Mouse (Mus musculus) small intestine, adult 2 months (tissue): Measurements from ENCODE around the gene Romo1. TPM values are rescaled to one million over a fixed set of nuclear protein-coding genes. Genes with fewer than 3 reads are reported as not detected.

Experiments
- H3K27ac ChIP-seq: fragments of 200-500 bp; 2 replicates; pipeline ENCODE4 v1.5.1; 2012; ENCODE audit warnings: low read depth, low read length, control low read depth, inconsistent platforms; ENCODE audit not compliant: insufficient read depth
- H3K27me3 ChIP-seq: fragments of 200-500 bp; 2 replicates; pipeline ENCODE4 v1.6.1; 2012; ENCODE audit warnings: mild to moderate bottlenecking, moderate library complexity, low read length, inconsistent platforms; ENCODE audit not compliant: control insufficient read depth, insufficient read depth
- H3K36me3 ChIP-seq: fragments of 200-500 bp; 2 replicates; pipeline ENCODE4 v1.6.1; 2012; ENCODE audit warnings: mild to moderate bottlenecking, low read length, control low read depth, inconsistent platforms; ENCODE audit not compliant: control insufficient read depth, insufficient read depth
- H3K4me1 ChIP-seq: fragments of 200-500 bp; 2 replicates; pipeline ENCODE4 v1.6.1; 2012; ENCODE audit warnings: low read length, inconsistent platforms, mixed read lengths; ENCODE audit not compliant: control insufficient read depth, insufficient read depth, insufficient read length
- H3K4me3 ChIP-seq: fragments of 200-500 bp; 2 replicates; pipeline ENCODE4 v1.5.1; 2012; ENCODE audit warnings: low read depth, mild to moderate bottlenecking, control low read depth, inconsistent platforms, low read length, moderate library complexity
- CTCF ChIP-seq: fragments of 200-500 bp; IDR thresholded peaks from 2 replicates; pipeline ENCODE4 v1.5.1; 2012; ENCODE audit warnings: low read depth, mild to moderate bottlenecking, control low read depth, inconsistent platforms, low read length, moderate library complexity, mixed read lengths; ENCODE audit not compliant: insufficient replicate concordance, insufficient read length; ENCODE audit errors: extremely low read depth
- POLR2A ChIP-seq: fragments of 200-500 bp; IDR thresholded peaks from 2 replicates; pipeline ENCODE4 v1.6.1; 2012; ENCODE audit warnings: low read depth, mild to moderate bottlenecking, control low read depth, inconsistent platforms, low read length, moderate library complexity
- WGBS: fragments of 180-500 bp; shearing (Covaris S2); methylation state at CpG from one replicate; pipeline ENCODE4 v1.1.7; 2018; 5-methylcytosine and 5-hydroxymethylcytosine counted together
- polyA plus RNA-seq: library from polyadenylated mRNA; depleted of rRNA; stranded (reverse); fragments of >200 nt; gene quantifications from 2 replicates; pipeline ENCODE4 v1.2.3, GENCODE M21; 2012; rRNA removed

Romo1 gene
- polyA plus RNA-seq, 1 experiment: 200 TPM

DNA sequence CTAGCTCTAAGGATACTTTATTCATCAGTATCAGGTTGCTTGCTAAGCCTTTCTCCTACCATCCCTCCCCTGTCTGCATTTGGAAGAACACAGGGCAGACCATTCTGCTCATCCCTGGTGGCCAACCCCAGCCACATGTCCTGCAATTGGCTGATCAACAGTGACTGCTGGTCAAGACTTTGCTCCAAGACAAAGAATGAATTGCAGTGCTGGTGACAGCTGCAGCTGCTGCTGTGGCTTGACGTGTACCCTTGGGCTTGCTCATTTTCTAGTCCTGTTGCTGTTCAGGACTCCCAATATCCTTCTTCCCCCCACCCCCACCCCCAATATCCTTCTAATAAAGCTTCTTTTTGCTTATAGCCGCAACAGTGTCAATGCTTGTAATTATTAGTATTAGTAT, 48.2 kb downstream of the Romo1 start:
- Histone ChIP-seq H3K36me3 (no peaks in the 10 kb centered on the region), H3K4me1 (peaks cover 3% of the 10 kb centered on the region; the same call in 1 of the 2 replicates), H3K27me3 (no peaks in the 10 kb centered on the region), H3K4me3 (no peak overlapping the region), H3K27ac (no peak overlapping the region)
- 89% methylated on average over 2 of the region's 2 CpGs for WGBS
- TF ChIP-seq CTCF (no peak), POLR2A (no peak)

GRCm38 (mm10) chr2:156193066-156193862, 49.4 kb downstream of the Romo1 start:
- TF ChIP-seq CTCF (no peak), POLR2A (no peak)

DNA sequence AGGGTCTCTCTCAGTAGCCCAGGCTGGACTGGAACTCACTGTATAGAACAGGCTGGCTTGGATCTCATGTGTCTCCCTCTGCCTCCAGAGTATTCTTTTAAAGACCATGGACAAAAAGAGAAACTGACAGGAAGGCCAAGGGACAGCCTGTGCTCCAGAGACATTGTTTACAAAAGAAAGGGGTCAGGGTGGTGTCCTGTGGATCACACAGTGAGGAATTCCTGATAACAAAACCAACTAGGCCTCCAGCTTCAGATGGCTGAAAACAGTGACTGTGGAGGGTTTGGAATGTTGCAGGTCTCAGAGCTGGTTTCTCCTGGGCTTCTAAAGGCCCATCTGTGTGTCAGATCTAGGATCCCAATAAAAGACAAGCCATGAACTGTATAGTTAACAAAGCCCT, 50.7 kb downstream of the Romo1 start:
- Histone ChIP-seq H3K4me3 (no peak overlapping the region), H3K27ac (no peak overlapping the region), H3K4me1 (peaks cover 3% of the 10 kb centered on the region; the same call in 1 of the 2 replicates), H3K36me3 (no peaks in the 10 kb centered on the region), H3K27me3 (no peaks in the 10 kb centered on the region)
- no peak for TF ChIP-seq POLR2A
- no peak for TF ChIP-seq CTCF

More at GRCm38 (mm10) chr2:156193066-156193862, 49.4 kb downstream of the Romo1 start:
- no peaks in the 10 kb centered on the region for H3K27me3 ChIP-seq
- H3K4me3 ChIP-seq: no peak overlapping the region
- no peaks in the 10 kb centered on the region for H3K36me3 ChIP-seq
- no peak overlapping the region for H3K27ac ChIP-seq
- peaks cover 3% of the 10 kb centered on the region; the same call in 1 of the 2 replicates for H3K4me1 ChIP-seq
- 85% methylated on average over 3 of the region's 3 CpGs for WGBS

Other genes starting within 250 kb of the Romo1 start
- gene Uqcc1, start 213.7 kb upstream of the Romo1 start, polyA plus RNA-seq: 9.0 and 9.6 TPM in 2 replicates
- not detected in 2 replicates for gene Gm15557, start 203.3 kb upstream of the Romo1 start, polyA plus RNA-seq
- gene Gdf5, start 198.7 kb upstream of the Romo1 start, polyA plus RNA-seq: not detected in 2 replicates
- 4.1 and 8.7 TPM in 2 replicates for gene Cep250, start 187.6 kb upstream of the Romo1 start, polyA plus RNA-seq
- 0.38 and 0.87 TPM in 2 replicates for gene 6430550D23Rik, start 136.1 kb upstream of the Romo1 start, polyA plus RNA-seq
- 221 and 444 TPM in 2 replicates for gene Ergic3, start 136.0 kb upstream of the Romo1 start, polyA plus RNA-seq
- 0.14 and 11.5 TPM in 2 replicates for gene Fer1l4, start 91.1 kb upstream of the Romo1 start, polyA plus RNA-seq
- gene Spag4, start 78.9 kb upstream of the Romo1 start, polyA plus RNA-seq: 0.30 and 0.49 TPM in 2 replicates
- 18.6 and 51.2 TPM in 2 replicates for gene Cpne1, start 32.1 kb upstream of the Romo1 start, polyA plus RNA-seq
- gene Rbm12, start 32.1 kb upstream of the Romo1 start, polyA plus RNA-seq: 3.6 and 10.6 TPM in 2 replicates
- 0.42 and 0.74 TPM in 2 replicates for gene Gm28036, start 16.9 kb upstream of the Romo1 start, polyA plus RNA-seq
- 32.2 and 40.3 TPM in 2 replicates for gene Nfs1, start 147 bp downstream of the Romo1 start, polyA plus RNA-seq
- 35.4 and 49.5 TPM in 2 replicates for gene Rbm39, start 36.2 kb downstream of the Romo1 start, polyA plus RNA-seq
- gene Phf20, start 52.4 kb downstream of the Romo1 start, polyA plus RNA-seq: 3.0 and 7.1 TPM in 2 replicates
- 0.19 and 0.48 TPM in 2 replicates for gene Cnbd2, start 168.3 kb downstream of the Romo1 start, polyA plus RNA-seq
- gene Scand1, start 168.7 kb downstream of the Romo1 start, polyA plus RNA-seq: 234 and 518 TPM in 2 replicates